Mouse (Mus musculus) G1E (cell line): ENCODE results near the gene Phf1. TPM values are rescaled to one million over a fixed set of nuclear protein-coding genes. Genes with fewer than 3 reads are reported as not detected.
"Not testable (repeated sequence)": the region's sequence is repeated elsewhere in the genome, so short reads cannot be mapped to it uniquely, and the experiment has no call there.

Source experiments
- ATAC-seq: 2 replicates; pipeline ENCODE4 v1.8.0; 2016; ENCODE audit warnings: mild to moderate bottlenecking; ENCODE audit not compliant: insufficient number of reproducible peaks, poor library complexity, low FRiP score, severe bottlenecking; ENCODE audit errors: extremely low read depth
- DNase-seq: peaks from one replicate; pipeline ENCODE4 v3.0.0; 2012; ENCODE audit warnings: low spot score
- H3K27me3 ChIP-seq: 2 replicates; pipeline ENCODE4 v1.6.1; 2012; ENCODE audit warnings: mild to moderate bottlenecking, low read length, inconsistent platforms; ENCODE audit not compliant: insufficient read depth
- H3K36me3 ChIP-seq: replicated peaks from 2 replicates; pipeline ENCODE3; 2012; ENCODE audit warnings: mild to moderate bottlenecking, inconsistent platforms
- H3K4me1 ChIP-seq: 2 replicates; pipeline ENCODE4 v1.6.1; 2012; ENCODE audit warnings: low read depth, low read length, inconsistent platforms, mixed read lengths; ENCODE audit not compliant: insufficient read depth
- H3K4me3 ChIP-seq: 2 replicates; pipeline ENCODE4 v1.5.1; 2012; ENCODE audit warnings: low read depth, mild to moderate bottlenecking, inconsistent platforms, low read length, moderate library complexity, mixed read lengths
- H3K9me3 ChIP-seq: replicated peaks from 2 replicates; pipeline ENCODE4 v1.6.1; 2012; ENCODE audit warnings: inconsistent platforms
- CTCF ChIP-seq: IDR thresholded peaks from 2 replicates; pipeline ENCODE4 v1.5.1; 2012; ENCODE audit warnings: low read depth, low read length, inconsistent platforms, mixed read lengths
- GATA1 ChIP-seq: IDR thresholded peaks from 2 replicates; pipeline ENCODE4 v1.6.1; 2012; ENCODE audit warnings: borderline replicate concordance, low read length, inconsistent platforms, mixed read lengths
- GATA2 ChIP-seq: IDR thresholded peaks from 2 replicates; pipeline ENCODE4 v1.6.1; 2012; ENCODE audit warnings: low read depth, low read length, inconsistent platforms, borderline replicate concordance
- POLR2AphosphoS5 ChIP-seq: IDR thresholded peaks from 2 replicates; pipeline ENCODE4 v1.6.1; 2012; ENCODE audit warnings: low read depth, low read length, inconsistent platforms; ENCODE audit not compliant: insufficient replicate concordance
- TAL1 ChIP-seq: conservative IDR thresholded peaks from 2 replicates; pipeline ENCODE4 v1.6.1; 2012; ENCODE audit warnings: low read depth, low read length, inconsistent platforms, mixed read lengths
- polyA plus RNA-seq: library from polyadenylated mRNA; stranded (reverse); fragments of >175 nt; gene quantifications from 2 replicates; pipeline ENCODE4 v1.2.3, GENCODE M21; 2012
- total RNA-seq, 2 experiments: library from RNA; stranded (forward) in 1 of 2; stranded (reverse) in 1 of 2; fragments of 200-1000 nt in 1 of 2; fragments of >200 nt in 1 of 2; fragmentation: Nextera tagmentation in 1 of 2; gene quantifications; 2 replicates each; pipeline ENCODE4 v1.2.3; 2014 to 2017

Phf1 gene
- total and polyA plus RNA-seq, 3 experiments: 7.3 to 21.6 (median 8.4) TPM

- Histone ChIP-seq H3K4me3 (peak within 1 kb of the TSS; percentile 94), H3K9me3 (no peaks in the 10 kb centered on the region), H3K36me3 (peaks cover 29% of the 10 kb centered on the region), H3K27me3 (peaks cover 6% of the 10 kb centered on the region; the same call in 1 of the 2 replicates), H3K4me1 (peaks cover 32% of the 10 kb centered on the region)
- DNase-seq: peak; percentile 80
- TF ChIP-seq POLR2AphosphoS5 (no peak), CTCF (peak; percentile 97)
- peak; percentile 99 for ATAC-seq
Observed at GRCm38 (mm10) chr17:26916711-26917482, 16.0 kb upstream of the Phf1 start, which contains the start of gene Kifc5b. TSS of gene Kifc5b (plus strand) at chr17:26917091.

- H3K9me3 ChIP-seq, H3K27me3 ChIP-seq, DNase-seq, ATAC-seq: not testable (repeated sequence)
- H3K4me3 ChIP-seq: peak overlapping the region; percentile 94
- peaks cover 32% of the 10 kb centered on the region for H3K4me1 ChIP-seq
- H3K36me3 ChIP-seq: peaks cover 32% of the 10 kb centered on the region
Observed at GRCm38 (mm10) chr17:26917560-26917959, 15.3 kb upstream of the Phf1 start.

- peaks cover 6% of the 10 kb centered on the region; the same call in 1 of the 2 replicates for H3K27me3 ChIP-seq
- H3K36me3 ChIP-seq: peaks cover 36% of the 10 kb centered on the region
- peaks cover 35% of the 10 kb centered on the region for H3K4me1 ChIP-seq
- H3K4me3 ChIP-seq: peak overlapping the region; percentile 65
- ATAC-seq (no peak), DNase-seq (no peak)
- no peaks in the 10 kb centered on the region for H3K9me3 ChIP-seq
- TF ChIP-seq POLR2AphosphoS5 (no peak), GATA2 (no peak)
Observed at GRCm38 (mm10) chr17:26918343-26918742, 14.5 kb upstream of the Phf1 start.

- peaks cover 35% of the 10 kb centered on the region for H3K4me1 ChIP-seq
- peaks cover 42% of the 10 kb centered on the region for H3K36me3 ChIP-seq
- not testable (repeated sequence) for H3K4me3 ChIP-seq, DNase-seq, H3K9me3 ChIP-seq, H3K27me3 ChIP-seq, ATAC-seq
Observed at GRCm38 (mm10) chr17:26919516-26919915, 13.3 kb upstream of the Phf1 start.

GRCm38 (mm10) chr17:26922368-26922767 is 10.5 kb upstream of the Phf1 start:
- DNase-seq, H3K27me3 ChIP-seq, H3K9me3 ChIP-seq, ATAC-seq, H3K4me3 ChIP-seq: not testable (repeated sequence)
- peaks cover 69% of the 10 kb centered on the region for H3K36me3 ChIP-seq
- peaks cover 31% of the 10 kb centered on the region for H3K4me1 ChIP-seq

- Histone ChIP-seq H3K36me3 (peaks cover 80% of the 10 kb centered on the region), H3K4me1 (peaks cover 12% of the 10 kb centered on the region)
- not testable (repeated sequence) for H3K4me3 ChIP-seq, H3K27me3 ChIP-seq, DNase-seq, H3K9me3 ChIP-seq, ATAC-seq
Observed at GRCm38 (mm10) chr17:26925414-26925813, 7.4 kb upstream of the Phf1 start.

- not testable (repeated sequence) for H3K4me3 ChIP-seq, H3K9me3 ChIP-seq, DNase-seq, ATAC-seq, H3K27me3 ChIP-seq
- Histone ChIP-seq H3K4me1 (peaks cover 53% of the 10 kb centered on the region), H3K36me3 (peaks cover 85% of the 10 kb centered on the region)
Observed at GRCm38 (mm10) chr17:26931795-26932194, 1.1 kb upstream of the Phf1 start.

- peak overlapping the region; percentile 78 for H3K4me3 ChIP-seq
- no peaks in the 10 kb centered on the region for H3K27me3 ChIP-seq
- TF ChIP-seq TAL1 (no peak), GATA1 (no peak), CTCF (no peak), POLR2AphosphoS5 (no peak), GATA2 (no peak)
- ATAC-seq (no peak), DNase-seq (no peak)
- no peaks in the 10 kb centered on the region for H3K9me3 ChIP-seq
- H3K4me1 ChIP-seq: peaks cover 69% of the 10 kb centered on the region
- H3K36me3 ChIP-seq: peaks cover 84% of the 10 kb centered on the region
Observed at GRCm38 (mm10) chr17:26933419-26933818, 567 bp downstream of the Phf1 start.
